Mouse (Mus musculus): ENCODE measurements at regions not wholly inside any gene's neighbourhood (a gene's known extent, or its start where the extent isn't known, plus 50 kb on each side); places are given as distances from the start of the nearest gene placed in this dataset.

GRCm38 (mm10) chr6:99887904-99888303, 161.7 kb upstream of the Prok2 start:
- no peak for DNase-seq

DNA sequence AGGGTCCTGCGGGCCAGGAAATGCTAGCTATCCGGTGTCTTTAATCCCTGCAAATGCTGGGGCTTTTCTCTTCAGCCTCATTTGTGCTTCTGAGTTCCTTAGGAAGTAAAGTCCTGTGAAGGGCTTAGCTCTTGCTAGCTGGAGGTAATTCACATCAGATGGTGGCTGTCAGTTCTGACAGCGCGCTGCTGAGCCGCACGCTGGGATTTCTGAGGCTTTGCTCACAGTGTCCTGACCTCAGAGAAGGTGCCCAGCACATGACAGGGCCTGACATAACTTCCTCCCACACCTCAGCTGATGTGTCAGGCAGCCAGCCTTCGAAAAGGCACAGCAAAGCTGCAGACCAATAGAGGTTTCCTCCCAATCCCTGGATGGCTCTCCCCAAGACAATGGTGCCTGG, 158.6 kb upstream of the Prok2 start:
- no peak for DNase-seq

GRCm38 (mm10) chr6:99884054-99884453, 157.9 kb upstream of the Prok2 start:
- no peak for DNase-seq

GRCm38 (mm10) chr6:99881606-99882005, 155.4 kb upstream of the Prok2 start:
- DNase-seq: no peak

- no peak for DNase-seq
Measured at GRCm38 (mm10) chr6:99874852-99875251, 148.7 kb upstream of the Prok2 start.

DNA sequence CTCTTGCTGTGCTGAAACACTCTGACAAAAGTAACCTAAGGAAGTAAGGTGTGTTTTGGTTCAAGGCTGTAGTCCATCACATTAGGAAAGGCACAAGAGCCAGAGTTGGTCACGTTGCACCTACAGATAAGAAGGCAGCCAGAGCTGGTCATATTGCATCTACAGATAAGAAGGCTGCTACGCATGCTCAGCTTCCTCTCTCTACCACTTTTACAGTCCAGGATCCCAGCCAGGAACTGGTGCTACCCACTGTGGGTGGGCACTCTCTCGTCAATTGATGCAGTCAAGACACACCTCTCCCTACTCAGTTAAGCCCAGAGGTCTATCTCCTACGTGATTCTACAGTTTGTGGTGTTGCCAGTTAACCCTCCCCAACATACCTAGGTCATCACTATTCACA, 147.8 kb upstream of the Prok2 start:
- DNase-seq: no peak

DNA sequence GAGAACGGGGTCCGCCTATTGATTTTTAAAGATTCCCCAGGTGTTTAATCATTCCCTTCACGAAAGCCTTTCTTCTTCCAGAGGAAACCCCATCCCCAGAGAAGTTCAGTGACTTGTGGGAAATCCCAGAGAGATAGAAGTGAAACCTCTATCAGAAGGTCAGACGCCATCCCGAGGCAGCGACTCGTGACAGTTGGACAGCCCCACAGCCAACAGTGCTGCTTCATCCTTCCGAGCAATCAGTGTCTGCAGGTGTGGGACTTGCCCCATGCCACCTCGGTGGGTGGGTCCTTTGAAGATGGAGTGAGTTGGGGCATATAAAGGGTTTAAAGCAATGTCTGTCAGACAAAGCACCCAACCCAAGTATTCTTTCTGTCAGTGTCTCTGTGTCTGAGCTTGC, 139.9 kb upstream of the Prok2 start:
- DNase-seq: no peak

- peak; percentile 15 for DNase-seq
Measured at GRCm38 (mm10) chr6:99864949-99865348, 138.8 kb upstream of the Prok2 start.

- no peak for DNase-seq
Measured at GRCm38 (mm10) chr6:99863418-99863817, 137.2 kb upstream of the Prok2 start.

DNA sequence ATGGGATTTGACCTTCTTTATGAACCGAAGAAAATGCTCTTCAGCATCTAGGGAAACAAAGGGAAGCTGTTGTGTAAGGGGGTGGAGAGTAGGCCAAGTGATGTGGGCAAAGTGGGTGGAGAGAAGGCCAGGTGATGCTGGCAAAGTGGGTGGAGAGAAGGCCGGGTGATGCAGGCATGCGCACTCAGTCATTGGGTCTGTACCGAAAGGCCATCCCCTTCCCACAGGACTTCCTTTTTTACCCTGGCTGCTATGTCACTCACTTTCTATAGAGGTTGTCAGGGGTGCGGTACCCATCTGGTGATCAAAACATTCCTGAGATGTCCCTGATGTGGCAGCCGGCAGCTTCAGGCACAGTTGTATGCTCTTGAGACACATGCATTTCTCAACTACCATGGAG, 131.2 kb upstream of the Prok2 start:
- no peak for DNase-seq

DNA sequence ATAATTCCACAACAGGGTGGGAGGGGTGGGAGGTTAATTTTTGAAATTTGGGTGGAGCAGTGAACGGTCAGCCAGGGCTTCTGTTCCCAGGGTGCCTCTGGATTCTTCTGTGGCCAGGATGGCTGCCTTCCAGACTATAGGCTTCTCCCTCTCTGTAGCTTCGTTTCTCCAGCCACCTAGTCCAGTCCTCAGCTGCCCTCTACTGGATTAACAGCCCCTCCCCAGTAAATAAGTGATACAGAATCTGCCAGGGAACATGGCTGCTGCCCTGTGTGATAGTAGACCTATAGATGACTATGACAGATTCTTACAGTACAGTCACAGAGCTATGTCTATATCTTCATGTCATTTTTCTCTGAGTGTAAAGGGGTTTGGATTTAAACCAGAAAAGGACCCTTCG, 127.5 kb upstream of the Prok2 start:
- DNase-seq: no peak

DNA sequence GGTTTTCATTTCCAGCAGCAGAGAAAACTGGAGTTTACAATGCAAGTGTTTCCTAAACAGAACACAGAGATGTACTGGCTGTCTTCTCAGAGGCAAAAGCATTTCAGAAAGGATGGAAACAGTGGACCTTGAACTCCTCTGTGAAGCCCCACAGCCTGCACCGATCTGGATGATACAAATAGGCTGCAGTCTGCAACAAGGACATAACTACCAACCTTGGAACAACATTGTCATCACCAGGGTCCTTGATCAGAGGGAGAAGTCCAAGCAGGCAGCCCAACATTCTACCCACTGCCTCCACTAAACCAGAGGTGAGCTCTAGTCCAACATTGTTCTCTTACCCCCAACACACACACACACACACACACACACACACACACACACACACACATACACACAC, 124.5 kb upstream of the Prok2 start:
- no peak for DNase-seq

DNA sequence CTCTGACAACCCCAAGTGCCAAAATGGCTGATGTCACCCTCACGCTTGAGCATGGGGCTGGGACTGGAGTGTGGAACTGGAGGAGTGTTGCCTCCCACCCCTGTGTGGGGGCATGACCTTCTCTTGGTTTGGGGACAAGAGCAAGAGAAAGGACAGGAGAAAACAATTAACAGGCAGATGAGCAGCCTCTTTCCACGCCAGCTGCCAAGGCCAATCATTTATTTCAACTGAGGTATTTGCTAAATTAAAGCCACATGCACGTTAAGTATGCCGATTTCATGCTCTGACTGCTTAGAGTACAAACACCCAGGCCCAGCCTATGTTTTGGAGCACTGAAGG, 119.3 kb upstream of the Prok2 start:
- no peak for DNase-seq

- no peak for DNase-seq
Measured at GRCm38 (mm10) chr6:99844775-99845507, 118.7 kb upstream of the Prok2 start.

DNA sequence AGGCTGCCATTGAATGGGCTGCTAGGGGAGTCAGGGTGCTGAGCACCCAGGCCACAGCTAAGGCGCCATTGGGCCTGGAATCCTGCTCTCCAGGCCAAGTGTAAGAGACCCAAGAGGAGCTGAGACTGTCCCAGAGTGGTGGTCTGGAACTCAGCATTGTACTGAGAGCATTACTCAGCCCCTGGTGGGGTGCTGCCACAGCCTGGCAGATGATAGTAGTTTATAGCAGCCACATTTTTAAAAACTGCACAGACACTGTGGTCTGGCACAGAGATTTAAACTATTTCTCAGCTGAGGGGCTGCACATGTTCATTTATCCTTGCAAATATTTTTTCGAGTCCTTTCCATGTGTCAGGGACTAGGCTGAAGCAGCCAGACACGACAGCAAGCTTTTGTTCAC, 117.3 kb upstream of the Prok2 start:
- no peak for DNase-seq

DNA sequence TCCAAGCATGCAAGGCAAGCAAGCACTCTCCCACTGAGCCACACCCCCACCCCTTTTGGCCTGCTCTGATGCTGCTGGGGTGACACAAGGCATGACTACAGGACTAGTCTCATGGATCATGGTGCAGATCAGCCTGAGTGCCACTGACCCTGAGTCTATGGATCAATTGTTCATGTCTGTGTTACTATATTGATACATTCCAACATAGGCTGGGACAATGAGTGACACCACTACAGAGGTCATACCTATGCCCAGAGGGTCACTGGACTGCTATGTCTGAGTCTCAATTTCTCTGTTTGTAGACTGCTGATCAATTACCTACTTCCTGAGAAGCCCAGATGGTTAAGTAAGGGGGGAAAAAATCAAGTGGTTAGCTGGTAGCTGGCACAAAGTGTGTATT, 116.5 kb upstream of the Prok2 start:
- no peak for DNase-seq

DNA sequence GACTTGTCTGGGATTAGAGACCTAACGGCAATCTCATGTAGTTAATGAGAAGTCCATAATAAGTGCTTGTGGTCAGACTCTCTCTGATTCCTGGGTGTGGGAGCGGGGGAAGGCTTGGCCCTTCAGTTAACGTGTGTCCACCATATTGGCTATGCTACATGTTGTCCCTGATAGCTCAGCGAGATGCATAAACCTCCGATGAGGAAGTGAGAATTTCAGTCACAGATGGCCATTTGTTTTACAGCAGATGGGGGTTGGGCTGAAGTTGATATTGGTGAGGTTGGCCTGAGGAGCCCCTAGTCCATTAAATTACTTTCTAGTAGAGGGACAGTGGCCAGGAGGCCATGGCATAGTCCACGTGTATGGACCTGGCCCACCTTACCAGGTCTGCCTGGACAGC, 114.6 kb upstream of the Prok2 start:
- DNase-seq: no peak

DNA sequence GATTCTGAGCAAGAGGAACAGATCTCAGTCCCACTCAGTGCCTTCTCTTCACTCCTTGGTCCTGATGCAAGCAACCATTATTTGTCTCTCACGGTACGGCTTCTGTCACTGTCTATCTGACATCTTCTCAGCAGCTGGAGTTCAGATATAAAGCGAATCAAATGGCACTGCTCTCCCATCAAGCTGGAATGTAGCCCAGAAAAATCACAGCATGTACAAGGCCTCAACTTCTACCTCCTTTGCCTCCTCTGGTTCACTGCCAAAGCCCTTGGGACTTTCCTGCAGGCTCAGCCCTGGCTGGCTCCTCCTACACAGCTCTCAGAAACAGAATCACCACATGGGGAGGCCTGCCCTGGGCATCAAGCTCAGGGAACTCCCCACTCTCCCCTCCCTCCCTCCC, 107.1 kb upstream of the Prok2 start:
- DNase-seq: peak; percentile 37

GRCm38 (mm10) chr6:99827625-99828024, 101.4 kb upstream of the Prok2 start:
- no peak for DNase-seq

GRCm38 (mm10) chr6:99824808-99825207, 98.6 kb upstream of the Prok2 start:
- no peak for DNase-seq

GRCm38 (mm10) chr6:99822471-99822870, 96.3 kb upstream of the Prok2 start:
- no peak for DNase-seq

- DNase-seq: no peak
Measured at GRCm38 (mm10) chr6:99819255-99819929, 93.2 kb upstream of the Prok2 start.

- DNase-seq: no peak
Measured at GRCm38 (mm10) chr6:99818486-99818885, 92.3 kb upstream of the Prok2 start.

DNA sequence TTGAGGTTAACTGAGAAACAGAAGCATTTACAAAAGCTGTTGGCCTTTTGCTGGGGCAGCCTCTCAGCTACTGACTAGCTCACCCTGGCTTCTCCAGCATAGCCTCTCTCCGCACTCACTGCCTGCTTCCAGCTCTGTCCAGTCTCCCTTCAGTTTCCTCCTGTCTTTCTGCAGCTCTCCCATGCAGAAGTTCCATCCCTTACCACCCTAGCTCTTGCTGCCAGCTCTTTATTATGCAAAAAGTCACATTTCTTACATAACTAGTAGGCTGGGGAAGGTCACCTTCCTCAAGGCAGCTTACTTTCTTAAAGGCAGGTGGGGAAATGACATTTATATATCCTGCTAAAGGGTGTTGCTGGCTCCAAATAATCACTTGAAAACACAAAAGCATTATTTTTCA, 91.1 kb upstream of the Prok2 start:
- no peak for DNase-seq

DNA sequence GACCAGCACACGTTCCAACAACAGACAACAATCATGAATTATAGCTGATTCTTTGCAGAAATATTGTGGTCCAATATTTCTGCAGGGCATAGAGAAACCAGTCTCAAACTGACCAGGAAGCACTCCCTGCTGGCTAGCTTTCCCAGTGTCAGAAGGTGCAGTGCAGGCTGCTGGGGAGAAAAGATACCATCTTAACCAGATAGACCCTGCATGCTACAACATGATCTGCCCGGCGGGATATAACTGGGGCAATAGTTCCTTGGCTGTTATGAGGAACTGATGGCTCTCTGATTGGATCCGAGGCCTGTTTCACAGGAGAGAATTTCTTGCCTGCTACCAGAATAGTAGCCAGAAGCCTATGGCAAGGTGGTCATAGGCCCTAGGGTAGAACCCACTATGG, 86.9 kb upstream of the Prok2 start:
- DNase-seq: no peak

Data from lung, postnatal 14 days (tissue).